Mouse (Mus musculus): ENCODE measurements around the gene Plin1.

- no peak for TF ChIP-seq CTCF (IDR thresholded peaks at IDR 0.05; ENCODE audit: low read depth)
- no peak for TF ChIP-seq EP300 (IDR thresholded peaks at IDR 0.05; ENCODE audit: low read depth)
Observed at GRCm38 (mm10) chr7:79721386-79721977, 11.2 kb downstream of the Plin1 start.
